Mouse (Mus musculus): ENCODE data around the gene Slc7a8. TPM values are rescaled to one million over a fixed set of nuclear protein-coding genes. Genes with fewer than 3 reads are reported as not detected.

The Slc7a8 gene
- total RNA-seq, 1 experiment = 0.36 TPM

DNA sequence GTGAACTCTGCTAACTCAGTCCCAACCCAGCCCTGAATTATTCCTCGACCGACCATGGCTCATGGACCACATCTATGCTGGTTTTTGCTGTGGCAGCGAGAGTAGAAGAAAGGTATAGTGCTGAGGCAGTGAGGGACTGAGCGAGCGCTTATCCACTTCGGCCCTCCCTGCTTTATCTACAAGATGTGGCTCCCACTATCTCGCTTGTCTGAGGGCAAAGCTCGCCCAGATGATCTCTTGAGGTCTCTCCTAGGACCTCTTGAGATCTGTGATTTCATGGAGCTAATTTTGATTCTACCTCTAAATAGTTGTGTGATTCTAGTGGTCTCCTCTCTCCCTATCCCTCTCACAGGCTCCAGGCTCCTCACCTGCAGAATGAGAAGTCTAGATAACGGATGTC is 72.7 kb downstream of the Slc7a8 start:
- no peak for DNase-seq (ENCODE audit: low read depth, low spot score)
- Histone ChIP-seq H3K36me3 (ENCODE audit: control insufficient read depth, insufficient read depth, low read length, poor library complexity, severe bottlenecking) (no peaks in the 10 kb centered on the region), H3K9me3 (ENCODE audit: control insufficient read depth, insufficient read depth, low read depth, low read length) (no peaks in the 10 kb centered on the region), H3K27ac (ENCODE audit: insufficient read depth, low read depth, low read length, poor library complexity, severe bottlenecking) (no peak overlapping the region), H3K4me1 (ENCODE audit: control insufficient read depth in 2 of 2, insufficient read depth in 2 of 2, low read length in 2 of 2, poor library complexity in 1 of 2) (peaks cover 0 to 11% of the 10 kb centered on the region in 2 experiments; a peak in 1 of 4 replicates), H3K9ac (ENCODE audit: insufficient read depth, low read depth, low read length, poor library complexity, severe bottlenecking) (no peak overlapping the region), H3K4me3 (ENCODE audit: insufficient read depth in 1 of 2, low read depth in 1 of 2, low read length in 2 of 2, poor library complexity in 1 of 2, severe bottlenecking in 1 of 2) (no peak overlapping the region)
- TF ChIP-seq MAFK (IDR thresholded peaks at IDR 0.05; ENCODE audit: insufficient read depth, low read depth, low read length) = no peak
- TF ChIP-seq ZC3H11A (IDR thresholded peaks at IDR 0.05; ENCODE audit: borderline replicate concordance, low read depth, low read length) = no peak
- no peak for TF ChIP-seq CHD2 (IDR thresholded peaks at IDR 0.05; ENCODE audit: low read depth, low read length)
- TF ChIP-seq HCFC1 (IDR thresholded peaks at IDR 0.05; ENCODE audit: borderline replicate concordance, insufficient read depth, low read length) = no peak
- no peak for TF ChIP-seq ZNF384 (IDR thresholded peaks at IDR 0.05; ENCODE audit: low read depth, low read length)
- in situ Hi-C loops (cut with MboI; ENCODE audit: low sequenced_read_pairs in 2 of 2, unreplicated experiment in 2 of 2) = no loop called here

DNA sequence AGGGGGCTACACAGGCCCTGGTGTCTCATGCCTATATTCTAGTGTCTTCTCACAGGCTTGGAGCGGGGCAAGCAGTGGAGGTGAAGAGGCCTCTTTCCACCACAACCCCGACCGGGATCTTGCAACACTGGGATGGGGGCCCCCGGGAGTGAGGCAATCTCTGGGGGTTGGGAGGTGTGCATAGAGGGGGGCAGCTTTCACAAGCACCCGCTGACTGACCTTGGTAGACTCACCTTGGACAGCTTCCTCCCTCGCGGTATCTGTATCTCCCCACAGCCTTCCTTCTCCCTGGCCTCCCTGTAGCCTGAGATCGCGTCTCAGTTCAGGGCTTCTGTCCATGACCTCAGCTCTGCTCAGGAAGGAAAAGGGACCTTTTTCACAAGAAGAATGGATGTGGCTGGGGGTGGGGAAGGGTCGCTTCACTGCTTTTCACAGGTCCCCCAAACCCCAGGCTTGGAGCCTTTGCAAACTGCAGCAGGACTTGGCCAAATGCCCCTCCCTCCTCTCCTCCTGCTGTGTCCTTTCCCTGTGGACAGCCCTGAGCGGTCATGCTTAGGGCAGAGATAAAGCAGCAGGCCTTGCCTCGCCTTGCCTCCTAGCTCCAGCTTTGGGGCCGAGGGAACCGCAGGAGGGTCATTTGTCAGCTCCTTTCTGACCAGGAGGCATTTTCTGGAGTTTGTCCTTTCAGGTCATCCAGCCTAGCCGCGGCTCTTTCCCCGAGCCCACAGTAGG is 75.0 kb downstream of the Slc7a8 start:
- no peak overlapping the region for H3K9ac ChIP-seq (ENCODE audit: insufficient read depth, low read depth, low read length, poor library complexity, severe bottlenecking)
- H3K4me1 ChIP-seq (ENCODE audit: control insufficient read depth in 2 of 2, insufficient read depth in 2 of 2, low read length in 2 of 2, poor library complexity in 1 of 2) = peaks cover 0 to 11% of the 10 kb centered on the region in 2 experiments; a peak in 1 of 4 replicates
- no peak overlapping the region for H3K4me3 ChIP-seq (ENCODE audit: insufficient read depth in 1 of 2, low read depth in 1 of 2, low read length in 2 of 2, poor library complexity in 1 of 2, severe bottlenecking in 1 of 2)
- no peak for DNase-seq (ENCODE audit: low read depth, low spot score)
- no peak for TF ChIP-seq HCFC1 (IDR thresholded peaks at IDR 0.05; ENCODE audit: borderline replicate concordance, insufficient read depth, low read length)
- TF ChIP-seq ZNF384 (IDR thresholded peaks at IDR 0.05; ENCODE audit: low read depth, low read length) = no peak
- TF ChIP-seq CHD2 (IDR thresholded peaks at IDR 0.05; ENCODE audit: low read depth, low read length) = no peak
- TF ChIP-seq ZC3H11A (IDR thresholded peaks at IDR 0.05; ENCODE audit: borderline replicate concordance, low read depth, low read length) = no peak
- no peak for TF ChIP-seq MAFK (IDR thresholded peaks at IDR 0.05; ENCODE audit: insufficient read depth, low read depth, low read length)
- no peak overlapping the region for H3K27ac ChIP-seq (ENCODE audit: insufficient read depth, low read depth, low read length, poor library complexity, severe bottlenecking)
- in situ Hi-C loops (cut with MboI; ENCODE audit: low sequenced_read_pairs in 2 of 2, unreplicated experiment in 2 of 2) = no loop called here
- H3K9me3 ChIP-seq (ENCODE audit: control insufficient read depth, insufficient read depth, low read depth, low read length) = no peaks in the 10 kb centered on the region
- no peaks in the 10 kb centered on the region for H3K36me3 ChIP-seq (ENCODE audit: control insufficient read depth, insufficient read depth, low read length, poor library complexity, severe bottlenecking)

DNA sequence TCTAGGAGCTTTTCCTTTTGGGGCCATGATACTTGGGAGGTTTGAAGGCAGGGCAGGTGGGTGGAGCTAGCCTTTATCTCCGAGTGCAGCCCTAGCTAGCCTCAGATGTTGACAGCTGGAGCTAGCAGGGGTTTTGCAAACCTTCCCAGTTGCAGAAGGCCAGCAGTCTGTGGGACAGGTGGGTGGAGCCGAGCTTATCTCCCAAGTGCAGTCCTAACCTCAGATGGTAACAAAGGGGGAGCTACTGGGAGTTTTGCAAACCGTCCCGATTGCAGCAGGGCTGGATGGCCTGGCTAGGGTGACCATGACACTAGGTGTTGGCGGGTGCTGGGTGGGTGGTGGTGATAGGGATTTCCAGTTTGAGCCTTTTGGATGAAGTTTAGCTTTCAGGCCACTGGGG is 75.9 kb downstream of the Slc7a8 start:
- in situ Hi-C loops (cut with MboI; ENCODE audit: low sequenced_read_pairs in 2 of 2, unreplicated experiment in 2 of 2) = no loop called here
- TF ChIP-seq ZC3H11A (IDR thresholded peaks at IDR 0.05; ENCODE audit: borderline replicate concordance, low read depth, low read length) (no peak), ZNF384 (IDR thresholded peaks at IDR 0.05; ENCODE audit: low read depth, low read length) (no peak), MAFK (IDR thresholded peaks at IDR 0.05; ENCODE audit: insufficient read depth, low read depth, low read length) (no peak), HCFC1 (IDR thresholded peaks at IDR 0.05; ENCODE audit: borderline replicate concordance, insufficient read depth, low read length) (no peak), CHD2 (IDR thresholded peaks at IDR 0.05; ENCODE audit: low read depth, low read length) (no peak)
- H3K4me3 ChIP-seq (ENCODE audit: insufficient read depth in 1 of 2, low read depth in 1 of 2, low read length in 2 of 2, poor library complexity in 1 of 2, severe bottlenecking in 1 of 2) = no peak overlapping the region
- DNase-seq (ENCODE audit: low read depth, low spot score) = no peak
- H3K4me1 ChIP-seq (ENCODE audit: control insufficient read depth in 2 of 2, insufficient read depth in 2 of 2, low read length in 2 of 2, poor library complexity in 1 of 2) = peaks cover 0 to 7% of the 10 kb centered on the region in 2 experiments; a peak in 1 of 4 replicates
- H3K27ac ChIP-seq (ENCODE audit: insufficient read depth, low read depth, low read length, poor library complexity, severe bottlenecking) = no peak overlapping the region
- no peak overlapping the region for H3K9ac ChIP-seq (ENCODE audit: insufficient read depth, low read depth, low read length, poor library complexity, severe bottlenecking)
- H3K36me3 ChIP-seq (ENCODE audit: control insufficient read depth, insufficient read depth, low read length, poor library complexity, severe bottlenecking) = no peaks in the 10 kb centered on the region
- no peaks in the 10 kb centered on the region for H3K9me3 ChIP-seq (ENCODE audit: control insufficient read depth, insufficient read depth, low read depth, low read length)

DNA sequence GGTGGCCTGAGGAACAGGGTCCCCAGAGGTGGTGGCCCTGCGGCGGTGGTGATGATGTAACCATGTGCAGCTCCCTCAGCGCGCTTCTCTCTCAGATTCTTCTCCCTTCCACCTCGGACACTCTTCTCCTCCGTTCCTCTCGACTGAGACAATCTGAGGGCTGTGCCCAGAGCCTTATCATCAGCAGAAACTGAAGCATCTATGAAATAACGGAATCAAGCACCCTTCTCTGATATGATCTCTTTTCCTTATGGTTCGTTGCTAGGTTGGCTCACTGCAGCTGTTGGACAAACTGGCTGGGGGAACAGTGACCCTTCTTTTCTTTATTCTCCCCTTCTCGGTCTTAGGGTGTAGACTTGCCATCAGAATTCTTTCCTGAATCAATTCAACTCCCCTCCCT is 78.5 kb downstream of the Slc7a8 start:
- DNase-seq (ENCODE audit: low read depth, low spot score) = no peak
- TF ChIP-seq ZNF384 (IDR thresholded peaks at IDR 0.05; ENCODE audit: low read depth, low read length) (no peak), ZC3H11A (IDR thresholded peaks at IDR 0.05; ENCODE audit: borderline replicate concordance, low read depth, low read length) (no peak), MAFK (IDR thresholded peaks at IDR 0.05; ENCODE audit: insufficient read depth, low read depth, low read length) (no peak), CHD2 (IDR thresholded peaks at IDR 0.05; ENCODE audit: low read depth, low read length) (no peak), HCFC1 (IDR thresholded peaks at IDR 0.05; ENCODE audit: borderline replicate concordance, insufficient read depth, low read length) (no peak)
- Histone ChIP-seq H3K27ac (ENCODE audit: insufficient read depth, low read depth, low read length, poor library complexity, severe bottlenecking) (no peak overlapping the region), H3K36me3 (ENCODE audit: control insufficient read depth, insufficient read depth, low read length, poor library complexity, severe bottlenecking) (no peaks in the 10 kb centered on the region), H3K9ac (ENCODE audit: insufficient read depth, low read depth, low read length, poor library complexity, severe bottlenecking) (no peak overlapping the region), H3K9me3 (ENCODE audit: control insufficient read depth, insufficient read depth, low read depth, low read length) (no peaks in the 10 kb centered on the region), H3K4me1 (ENCODE audit: control insufficient read depth in 2 of 2, insufficient read depth in 2 of 2, low read length in 2 of 2, poor library complexity in 1 of 2) (peaks cover 0 to 5% of the 10 kb centered on the region in 2 experiments; a peak in 1 of 4 replicates), H3K4me3 (ENCODE audit: insufficient read depth in 1 of 2, low read depth in 1 of 2, low read length in 2 of 2, poor library complexity in 1 of 2, severe bottlenecking in 1 of 2) (no peak overlapping the region)
- in situ Hi-C loops (cut with MboI; ENCODE audit: low sequenced_read_pairs in 2 of 2, unreplicated experiment in 2 of 2) = no loop called here

Measured in ES-E14 (cell line).